Mouse (Mus musculus): ENCODE results near the gene Trim3.

DNA sequence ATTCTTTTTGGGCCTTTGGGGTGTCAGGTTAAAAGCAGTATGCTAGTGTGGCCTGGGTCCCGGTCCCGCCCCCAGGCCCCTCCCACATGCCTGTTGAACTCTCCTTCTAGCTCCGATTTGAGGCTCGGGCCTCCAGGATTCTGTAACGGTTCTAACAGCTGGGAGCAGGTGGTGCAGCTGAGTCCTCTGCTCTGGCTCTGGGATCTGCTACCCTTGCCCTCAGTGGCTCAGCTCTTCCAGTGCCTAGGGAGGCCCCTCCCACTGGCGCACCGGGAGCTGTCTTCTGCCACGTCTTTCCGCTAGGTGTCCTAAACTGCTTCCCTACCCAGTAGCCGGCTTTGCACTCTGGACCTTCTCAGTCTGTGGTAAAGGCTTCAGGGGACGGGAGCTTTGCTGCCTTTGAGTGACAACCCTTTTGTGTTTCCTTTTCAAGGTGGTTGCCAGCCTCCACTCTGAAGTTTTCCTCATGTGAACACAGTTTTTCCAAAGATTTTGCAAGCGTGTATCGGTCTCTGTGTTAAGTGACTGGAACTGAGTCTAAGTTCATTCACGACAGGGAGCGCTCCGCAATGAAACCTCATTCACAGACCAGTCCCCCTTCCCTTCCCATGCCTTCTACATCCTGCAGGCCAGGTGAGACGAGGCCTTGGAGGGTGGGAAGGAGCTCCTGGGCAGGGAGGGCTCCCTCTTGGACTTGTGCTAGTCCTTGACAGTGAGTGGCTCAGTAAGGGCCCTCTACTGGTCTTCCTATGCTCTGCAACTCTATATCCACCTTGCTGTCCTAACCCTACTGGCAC is 17.5 kb upstream of the Trim3 start, which contains the start of gene Dnhd1:
- TF ChIP-seq POLR2A (IDR thresholded peaks at IDR 0.05; ENCODE audit: borderline replicate concordance, low read depth, low read length) = no peak
- TF ChIP-seq CTCF (IDR thresholded peaks at IDR 0.05; ENCODE audit: low read depth, low read length) = peak; percentile 30; the same call in 1 of the 2 replicates
